Mouse (Mus musculus) spleen, postnatal 0 days (tissue): ENCODE results near the gene Awat2. TPM values are rescaled to one million over a fixed set of nuclear protein-coding genes. Genes with fewer than 3 reads are reported as not detected.

Source experiments
- microRNA counts: library from miRNA; unstranded; fragments of <30 nt; microRNA quantifications from one replicate; lab custom pipeline; 2015
- polyA plus RNA-seq: library from polyadenylated mRNA; unstranded; fragments of >200 nt; fragmentation: Nextera tagmentation; extraction: Ambion mirVana; gene quantifications from 2 replicates; pipeline ENCODE4 v1.2.1, GENCODE M21; 2015

The Awat2 gene
- 0.14 and 0.15 TPM in 2 replicates for polyA plus RNA-seq

DNA sequence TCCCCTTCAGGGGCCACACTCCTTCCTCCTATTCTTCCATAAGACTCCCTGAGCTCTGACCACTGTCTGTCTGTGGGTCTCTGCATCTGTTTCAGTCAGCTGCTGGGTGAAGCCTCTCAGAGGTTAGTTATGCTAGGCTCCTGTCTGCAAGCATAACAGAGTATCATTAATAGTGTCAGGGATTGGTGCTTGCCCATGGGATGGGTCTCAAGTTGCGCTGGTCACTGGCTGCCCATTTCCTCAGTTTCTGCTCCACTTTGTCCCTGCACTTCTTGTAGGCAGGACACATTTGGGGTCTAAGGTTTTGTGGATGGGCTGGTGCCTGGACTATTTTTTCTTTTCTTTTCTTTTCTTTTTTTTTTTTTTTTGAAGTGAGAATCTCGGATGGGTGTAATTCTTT is at the start of gene Awat2:
Awat2 (minus strand) TSS at position 101 of the 400 bp plus-strand sequence.

DNA sequence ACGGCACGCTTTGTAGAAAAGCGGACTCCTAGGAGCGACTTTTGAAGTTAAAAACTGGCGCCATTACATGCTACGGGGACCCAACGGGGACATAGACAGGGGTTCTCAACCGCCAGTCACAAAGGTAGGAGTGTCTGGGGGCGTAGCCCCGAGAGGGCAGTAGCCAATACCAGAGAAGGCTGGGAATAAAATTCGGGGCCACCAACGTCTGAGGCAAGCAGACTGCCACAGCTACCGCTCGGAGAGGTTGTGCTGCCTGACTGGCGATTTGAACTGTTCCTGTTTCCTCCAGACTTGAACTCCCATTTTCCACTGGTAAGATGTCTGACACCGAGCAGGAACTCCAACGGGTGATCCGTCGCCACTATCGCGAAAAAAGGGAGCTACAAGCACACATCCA is 13.8 kb downstream of the Awat2 start, which contains the start of gene Otud6a:
Otud6a (plus strand) TSS at position 321 of the 400 bp plus-strand sequence.

MicroRNA genes within 50 kb of the gene (microRNA counts, 519-probe panel; counts per million panel counts)
- 88.3 counts per million for microRNA mmu-miR-676 (lab: Ali Mortazavi, UCI)

Other genes starting within 250 kb of the Awat2 start
- gene Otud6a, start 13.7 kb downstream of the Awat2 start, polyA plus RNA-seq = not detected in 2 replicates
- gene Igbp1, start 51.6 kb upstream of the Awat2 start, polyA plus RNA-seq = 25.5 and 26.6 TPM in 2 replicates
- not detected in 2 replicates for gene Dgat2l6, start 82.1 kb upstream of the Awat2 start, polyA plus RNA-seq
- not detected in 2 replicates for gene Awat1, start 129.5 kb upstream of the Awat2 start, polyA plus RNA-seq
- gene P2ry4, start 152.2 kb upstream of the Awat2 start, polyA plus RNA-seq = not detected in 2 replicates
- not detected in 2 replicates for gene Arr3, start 162.8 kb upstream of the Awat2 start, polyA plus RNA-seq
- 22.8 and 24.7 TPM in 2 replicates for gene Kif4, start 183.0 kb upstream of the Awat2 start, polyA plus RNA-seq
- gene Pdzd11, start 183.9 kb upstream of the Awat2 start, polyA plus RNA-seq = 76.9 and 79.3 TPM in 2 replicates